Mouse (Mus musculus) common myeloid progenitor, adult 5-6 weeks (primary cell): ENCODE data around the gene Gm21244. TPM values are rescaled to one million over a fixed set of nuclear protein-coding genes. Genes with fewer than 3 reads are reported as not detected.
"Not testable (repeated sequence)": the region's sequence is repeated elsewhere in the genome, so short reads cannot be mapped to it uniquely, and the experiment has no call there.

ENCODE experiments used
- ATAC-seq: replicated peaks from 2 replicates; pipeline ENCODE4 v1.8.0; 2016; ENCODE audit warnings: low read depth, mild to moderate bottlenecking, moderate TSS enrichment, inconsistent platforms; ENCODE audit not compliant: poor library complexity, severe bottlenecking
- total RNA-seq: library from RNA; stranded (forward); fragments of 200-1000, 187-1606 nt; gene quantifications from 2 replicates; pipeline ENCODE4 v1.2.3, GENCODE M21; 2017

The Gm21244 gene
- not detected in 2 replicates for total RNA-seq

GRCm38 (mm10) chrY:7169193-7169592 lies at the start of gene Gm21244:
TSS of gene Gm21244 (minus strand) at chrY:7169293.
- ATAC-seq: not testable (repeated sequence)

Other genes with a start within 250 kb of the Gm21244 start
- gene Gm28998, start 84.5 kb upstream of the Gm21244 start, total RNA-seq: not detected in 2 replicates
- not detected in 2 replicates for gene Gm21788, start 235.7 kb upstream of the Gm21244 start, total RNA-seq